Mouse (Mus musculus): ENCODE data around the gene Gm7697. TPM values are rescaled to one million over a fixed set of nuclear protein-coding genes. Genes with fewer than 3 reads are reported as not detected.
"Not testable (repeated sequence)": the region's sequence is repeated elsewhere in the genome, so short reads cannot be mapped to it uniquely, and the experiment has no call there.

The Gm7697 gene
- total RNA-seq, 1 experiment, result not detected

DNA sequence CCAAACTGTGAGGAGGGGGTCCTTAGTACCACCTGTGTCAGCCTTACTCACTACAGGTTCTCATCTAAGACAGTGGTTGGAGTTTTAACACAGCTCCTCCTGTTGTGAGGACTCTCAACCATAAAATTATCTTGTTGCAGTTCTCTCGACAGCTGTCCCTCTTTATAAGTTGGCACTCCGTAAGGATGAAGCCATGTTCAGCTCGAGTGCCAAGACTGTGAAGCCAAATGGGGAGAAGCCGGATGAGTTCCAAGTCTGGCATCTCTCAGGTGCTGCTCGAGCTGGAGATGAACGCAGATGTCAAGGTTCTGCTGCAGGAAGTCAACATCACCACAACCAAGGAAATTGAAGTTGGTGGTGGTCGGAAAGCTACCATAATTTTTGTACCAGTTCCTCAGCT, 18.0 kb upstream of the Gm7697 start:
- H3K9ac ChIP-seq (ENCODE audit: insufficient read depth, low read depth, low read length, poor library complexity, severe bottlenecking); H3K4me3 ChIP-seq (ENCODE audit: insufficient read depth in 1 of 2, low read depth in 1 of 2, low read length in 2 of 2, poor library complexity in 1 of 2, severe bottlenecking in 1 of 2); H3K4me1 ChIP-seq (ENCODE audit: control insufficient read depth in 2 of 2, insufficient read depth in 2 of 2, low read length in 2 of 2, poor library complexity in 1 of 2); H3K36me3 ChIP-seq (ENCODE audit: control insufficient read depth, insufficient read depth, low read length, poor library complexity, severe bottlenecking); H3K27ac ChIP-seq (ENCODE audit: insufficient read depth, low read depth, low read length, poor library complexity, severe bottlenecking); in situ Hi-C loops (cut with MboI; ENCODE audit: low sequenced_read_pairs in 2 of 2, unreplicated experiment in 2 of 2); DNase-seq (ENCODE audit: low read depth, low spot score); H3K9me3 ChIP-seq (ENCODE audit: control insufficient read depth, insufficient read depth, low read depth, low read length): not testable (repeated sequence)

DNA sequence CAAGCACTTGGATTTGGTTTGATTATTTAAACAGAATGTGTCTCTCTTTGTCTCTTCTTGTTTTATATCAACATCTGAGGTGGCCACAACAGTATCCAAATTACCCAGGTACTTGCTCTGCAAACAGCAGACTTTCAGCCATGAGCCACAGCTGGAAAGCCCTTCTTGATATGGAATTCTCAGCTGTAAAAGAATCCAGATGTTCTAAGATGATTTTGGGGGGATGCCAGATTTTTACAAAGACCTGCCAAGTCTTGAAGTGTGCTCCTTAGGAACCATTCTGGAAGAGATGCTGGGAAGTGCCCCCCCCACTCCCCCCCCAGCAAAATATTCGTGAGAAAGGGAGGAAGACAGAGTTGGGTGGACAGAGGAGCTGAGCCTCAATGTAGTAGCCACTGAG, 17.6 kb upstream of the Gm7697 start:
- H3K4me3 ChIP-seq (ENCODE audit: insufficient read depth in 1 of 2, low read depth in 1 of 2, low read length in 2 of 2, poor library complexity in 1 of 2, severe bottlenecking in 1 of 2); H3K9me3 ChIP-seq (ENCODE audit: control insufficient read depth, insufficient read depth, low read depth, low read length); H3K4me1 ChIP-seq (ENCODE audit: control insufficient read depth in 2 of 2, insufficient read depth in 2 of 2, low read length in 2 of 2, poor library complexity in 1 of 2); H3K27ac ChIP-seq (ENCODE audit: insufficient read depth, low read depth, low read length, poor library complexity, severe bottlenecking); in situ Hi-C loops (cut with MboI; ENCODE audit: low sequenced_read_pairs in 2 of 2, unreplicated experiment in 2 of 2); H3K36me3 ChIP-seq (ENCODE audit: control insufficient read depth, insufficient read depth, low read length, poor library complexity, severe bottlenecking); DNase-seq (ENCODE audit: low read depth, low spot score); H3K9ac ChIP-seq (ENCODE audit: insufficient read depth, low read depth, low read length, poor library complexity, severe bottlenecking): not testable (repeated sequence)

DNA sequence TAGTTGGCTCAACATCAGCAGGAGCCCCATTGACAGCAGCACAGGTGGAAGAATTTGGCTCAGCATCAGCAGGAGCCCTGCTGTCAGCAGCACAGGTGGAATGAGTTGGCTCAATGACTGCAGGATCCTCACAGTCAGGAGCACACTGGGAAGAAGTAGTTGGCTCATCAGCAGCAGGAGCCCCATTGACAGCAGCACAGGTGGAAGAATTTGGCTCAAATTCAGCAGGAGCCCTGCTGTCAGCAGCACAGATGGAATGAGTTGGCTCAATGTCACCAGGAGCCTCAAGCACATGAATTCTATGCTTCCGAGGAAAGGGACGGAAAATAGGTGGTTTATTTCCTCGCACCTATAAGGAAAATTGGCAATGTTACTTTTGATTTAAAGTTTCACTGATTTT, 47.8 kb downstream of the Gm7697 start:
- DNase-seq (ENCODE audit: low read depth, low spot score); H3K9ac ChIP-seq (ENCODE audit: insufficient read depth, low read depth, low read length, poor library complexity, severe bottlenecking); H3K27ac ChIP-seq (ENCODE audit: insufficient read depth, low read depth, low read length, poor library complexity, severe bottlenecking); H3K9me3 ChIP-seq (ENCODE audit: control insufficient read depth, insufficient read depth, low read depth, low read length); H3K36me3 ChIP-seq (ENCODE audit: control insufficient read depth, insufficient read depth, low read length, poor library complexity, severe bottlenecking); H3K4me3 ChIP-seq (ENCODE audit: insufficient read depth in 1 of 2, low read depth in 1 of 2, low read length in 2 of 2, poor library complexity in 1 of 2, severe bottlenecking in 1 of 2); H3K4me1 ChIP-seq (ENCODE audit: control insufficient read depth in 2 of 2, insufficient read depth in 2 of 2, low read length in 2 of 2, poor library complexity in 1 of 2): not testable (repeated sequence)
- in situ Hi-C loops (cut with MboI; ENCODE audit: low sequenced_read_pairs in 2 of 2, unreplicated experiment in 2 of 2), result loop anchor here in 1 of 2 experiments (25.0 kb wide), 1 partner anchor 88 kb away; no protein-coding TSS in a partner anchor

DNA sequence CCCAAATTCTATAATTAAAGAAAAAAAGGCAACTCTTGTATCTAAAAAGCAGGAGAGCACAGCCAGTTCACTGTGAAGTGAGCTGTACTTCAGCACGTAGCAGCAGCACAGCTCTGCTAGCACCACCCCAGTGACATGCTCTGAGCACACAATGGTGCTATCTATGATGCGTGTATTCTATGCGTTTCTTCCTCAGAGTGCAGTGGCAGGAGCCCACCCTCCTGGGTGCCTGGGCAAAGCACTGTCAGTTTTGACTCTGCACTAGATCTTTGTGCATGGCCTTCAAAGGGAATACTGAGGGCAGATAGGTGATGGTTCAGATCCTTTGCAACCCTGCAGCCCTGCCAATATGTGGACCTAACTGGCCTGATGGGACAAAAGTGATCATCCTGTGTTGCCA, 69.3 kb downstream of the Gm7697 start, which contains the start of gene Gm9495:
TSS of gene Gm9495 (minus strand) at position 101 of the 400 bp plus-strand sequence.
- H3K4me1 ChIP-seq (ENCODE audit: control insufficient read depth in 2 of 2, insufficient read depth in 2 of 2, low read length in 2 of 2, poor library complexity in 1 of 2); DNase-seq (ENCODE audit: low read depth, low spot score); in situ Hi-C loops (cut with MboI; ENCODE audit: low sequenced_read_pairs in 2 of 2, unreplicated experiment in 2 of 2); H3K9me3 ChIP-seq (ENCODE audit: control insufficient read depth, insufficient read depth, low read depth, low read length); H3K4me3 ChIP-seq (ENCODE audit: insufficient read depth in 1 of 2, low read depth in 1 of 2, low read length in 2 of 2, poor library complexity in 1 of 2, severe bottlenecking in 1 of 2); H3K9ac ChIP-seq (ENCODE audit: insufficient read depth, low read depth, low read length, poor library complexity, severe bottlenecking); H3K27ac ChIP-seq (ENCODE audit: insufficient read depth, low read depth, low read length, poor library complexity, severe bottlenecking); H3K36me3 ChIP-seq (ENCODE audit: control insufficient read depth, insufficient read depth, low read length, poor library complexity, severe bottlenecking): not testable (repeated sequence)

Other genes with a start within 250 kb of the Gm7697 start
- not detected in 2 replicates for gene Gm9495, start 69.4 kb downstream of the Gm7697 start, total RNA-seq (2012; rRNA removed)
- 12.6 and 21.2 TPM in 2 replicates for gene Zfp868, start 102.6 kb upstream of the Gm7697 start, total RNA-seq (2012; rRNA removed)
- gene Zfp964, start 131.5 kb upstream of the Gm7697 start, total RNA-seq (2012; rRNA removed), result 0.79 and 0.85 TPM in 2 replicates
- 5.5 and 6.7 TPM in 2 replicates for gene Zfp869, start 187.7 kb upstream of the Gm7697 start, total RNA-seq (2012; rRNA removed)
- 2.1 and 2.7 TPM in 2 replicates for gene Zfp963, start 227.0 kb upstream of the Gm7697 start, total RNA-seq (2012; rRNA removed)

Measured in ES-E14 (cell line).